Mouse (Mus musculus): Measurements from ENCODE around the gene Nat8f2.

The Nat8f2 gene

DNA sequence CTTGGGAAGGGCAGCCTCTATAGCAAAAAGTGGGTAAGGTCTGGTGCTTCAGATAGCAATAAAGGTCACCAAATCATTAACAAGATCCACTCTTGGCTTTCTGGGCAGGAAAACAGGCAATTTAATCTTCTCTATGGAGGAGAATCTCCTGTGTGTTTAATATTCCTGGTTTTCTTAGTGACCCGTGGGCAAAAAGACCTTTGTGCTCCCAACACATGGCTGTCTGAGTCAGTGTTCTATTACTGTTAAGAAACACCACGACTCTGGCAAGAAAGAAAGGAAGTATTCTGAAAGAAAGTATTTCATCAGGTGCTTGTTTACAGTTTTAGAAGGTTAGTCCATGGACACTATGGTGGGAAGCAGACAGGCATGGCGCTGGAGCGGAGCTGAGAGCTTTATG lies 46.7 kb downstream of the Nat8f2 start:
- DNase-seq (ENCODE audit: low spot score) = no peak

DNA sequence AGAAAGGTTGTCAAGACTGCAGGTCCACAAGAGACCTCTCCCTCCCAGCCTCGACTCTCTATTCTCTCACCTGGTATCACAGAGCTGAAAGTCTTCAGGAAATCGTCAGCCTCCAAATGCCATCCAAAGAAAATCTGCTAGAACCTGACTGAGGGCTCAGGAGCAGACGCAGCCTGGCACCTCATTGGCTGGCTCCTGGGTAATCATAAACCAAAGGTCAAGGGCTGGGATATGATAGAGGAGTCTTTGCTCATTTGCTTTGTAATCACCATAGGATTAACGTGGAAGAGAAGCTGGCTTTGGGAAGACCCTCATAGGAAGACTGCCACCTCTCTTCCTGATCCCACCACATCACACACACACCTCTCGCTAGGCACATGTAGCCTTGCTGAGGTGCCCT lies 48.1 kb downstream of the Nat8f2 start, which contains the start of the genes Nat8f6 and Nat8f5:
Gene Nat8f6 (minus strand): TSS at position 118 of the 400 bp plus-strand sequence.
Gene Nat8f5 (minus strand): TSS at position 136 of the 400 bp plus-strand sequence.
- no peak for DNase-seq (ENCODE audit: low spot score)

DNA sequence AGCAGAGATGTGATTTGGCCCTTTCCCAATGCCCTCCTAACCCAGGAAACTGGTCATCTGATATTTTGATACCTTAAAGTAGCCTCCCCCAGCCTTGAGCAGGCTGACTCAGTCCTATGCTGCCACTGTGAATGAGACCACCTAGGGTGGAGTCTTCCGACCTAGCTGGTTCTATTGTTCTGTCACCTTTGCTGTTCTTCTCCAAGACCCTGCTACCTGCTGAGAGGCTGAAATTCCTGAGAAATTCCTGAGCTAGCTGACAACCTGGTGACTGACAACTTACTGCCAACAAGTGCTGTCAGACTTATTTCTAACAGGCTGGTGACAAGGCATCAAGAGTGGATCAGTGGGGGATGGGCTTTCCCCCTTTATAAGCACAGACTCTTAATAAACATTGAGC lies 50.6 kb downstream of the Nat8f2 start:
- no peak for DNase-seq (ENCODE audit: low spot score)

All from urinary bladder, postnatal 10 days (tissue).